22 mouse cellular contexts compared by ENCODE assay signal in genomic region chr8:106819581-106819980, GRCm38 (mm10). TPM values are rescaled to one million over a fixed set of nuclear protein-coding genes. Genes with fewer than 3 reads are reported as not detected.
DNase-seq lines count a peak whose midpoint lies in the region; ATAC-seq and TF ChIP-seq lines count a peak whose summit lies in the region.
"Had no signal": no experiment of that assay in that cellular context is flagged by ENCODE, and none has a peak within 500 bp of the region (broad histone marks: within the 10 kb centered on the region; RNA-seq: fewer than 3 reads in every experiment).

No protein-coding gene starts in this region.

- no peaks in the 10 kb centered on the region for H3K27me3 ChIP-seq in hindbrain, embryonic 13.5 days
- H3K27me3 ChIP-seq in hindbrain, postnatal 0 days (ENCODE audit: insufficient read depth, low read length) = no peaks in the 10 kb centered on the region
- no peaks in the 10 kb centered on the region for H3K27me3 ChIP-seq in midbrain, embryonic 14.5 days (ENCODE audit: control insufficient read depth, insufficient read depth, low read length)
- H3K27me3 ChIP-seq in midbrain, embryonic 10.5 days (ENCODE audit: low read depth, poor library complexity, severe bottlenecking) = no peaks in the 10 kb centered on the region
- H3K27me3 ChIP-seq in embryonic facial prominence, embryonic 15.5 days = no peaks in the 10 kb centered on the region
- H3K27me3 ChIP-seq: forebrain, embryonic 12.5 days had no signal

- H3K9me3 ChIP-seq in hindbrain, embryonic 13.5 days = no peaks in the 10 kb centered on the region
- H3K9me3 ChIP-seq in hindbrain, postnatal 0 days (ENCODE audit: low read length) = no peaks in the 10 kb centered on the region
- no peaks in the 10 kb centered on the region for H3K9me3 ChIP-seq in midbrain, embryonic 14.5 days (ENCODE audit: control insufficient read depth, low read length)
- H3K9me3 ChIP-seq in midbrain, embryonic 10.5 days (replicated peaks) = no peaks in the 10 kb centered on the region
- H3K9me3 ChIP-seq in embryonic facial prominence, embryonic 15.5 days (replicated peaks) = no peaks in the 10 kb centered on the region
- H3K9me3 ChIP-seq: forebrain, embryonic 12.5 days; heart, embryonic 10.5 days had no signal

- peak overlapping the region; percentile 60; the same call in 1 of the 2 replicates for H3K27ac ChIP-seq in hindbrain, embryonic 13.5 days
- no peak overlapping the region for H3K27ac ChIP-seq in hindbrain, postnatal 0 days
- H3K27ac ChIP-seq in midbrain, embryonic 14.5 days (replicated peaks; ENCODE audit: low read depth, low read length) = 0 out of 2 replicates have a peak overlapping the region, but pooled peaks have one; percentile 16
- no peak overlapping the region for H3K27ac ChIP-seq in midbrain, embryonic 10.5 days (replicated peaks)
- peak overlapping the region; percentile 29 for H3K27ac ChIP-seq in embryonic facial prominence, embryonic 15.5 days (replicated peaks)
- H3K27ac ChIP-seq: forebrain, embryonic 12.5 days; heart, embryonic 10.5 days; left cerebral cortex, adult 2 months had no signal

- no peak overlapping the region for H3K4me3 ChIP-seq in hindbrain, embryonic 13.5 days
- no peak overlapping the region for H3K4me3 ChIP-seq in hindbrain, postnatal 0 days (ENCODE audit: low read length)
- no peak overlapping the region for H3K4me3 ChIP-seq in midbrain, embryonic 14.5 days (replicated peaks; ENCODE audit: low read depth, low read length)
- no peak overlapping the region for H3K4me3 ChIP-seq in midbrain, embryonic 10.5 days
- no peak overlapping the region for H3K4me3 ChIP-seq in embryonic facial prominence, embryonic 15.5 days (replicated peaks)
- H3K4me3 ChIP-seq: forebrain, embryonic 12.5 days; heart, embryonic 10.5 days; left cerebral cortex, adult 2 months had no signal

- H3K4me1 ChIP-seq in hindbrain, embryonic 13.5 days (replicated peaks) = peaks cover 19% of the 10 kb centered on the region
- H3K4me1 ChIP-seq in hindbrain, postnatal 0 days (ENCODE audit: insufficient read depth, low read length) = no peaks in the 10 kb centered on the region
- 0 out of 2 replicates have a peak, but pooled peaks cover 3% of the 10 kb centered on the region for H3K4me1 ChIP-seq in midbrain, embryonic 14.5 days (ENCODE audit: control insufficient read depth, insufficient read depth, low read length)
- H3K4me1 ChIP-seq in midbrain, embryonic 10.5 days = peaks cover 6% of the 10 kb centered on the region
- peaks cover 20% of the 10 kb centered on the region for H3K4me1 ChIP-seq in embryonic facial prominence, embryonic 15.5 days

- ATAC-seq in hindbrain, embryonic 13.5 days (ENCODE audit: low FRiP score) = no peak
- no peak for ATAC-seq in hindbrain, postnatal 0 days
- no peak for ATAC-seq in midbrain, embryonic 14.5 days (ENCODE audit: low FRiP score, low TSS enrichment)
- ATAC-seq in embryonic facial prominence, embryonic 15.5 days (ENCODE audit: insufficient number of reproducible peaks, low FRiP score, low TSS enrichment, low read depth) = no peak
- ATAC-seq: CD4-positive, CD25-positive, alpha-beta regulatory T cell, adult 4 months; inflammation-experienced regulatory T-cells, adult 6 months; lung, postnatal 0 days had no signal

- 90% methylated on average over 3 of the region's 3 CpGs for WGBS in hindbrain, embryonic 13.5 days
- 85% methylated on average over 3 of the region's 3 CpGs for whole genome bisulfite sequencing in hindbrain, postnatal 0 days
- WGBS in midbrain, embryonic 14.5 days = 88% methylated on average over 3 of the region's 3 CpGs
- 92% methylated on average over 3 of the region's 3 CpGs for WGBS in midbrain, embryonic 10.5 days
- WGBS in embryonic facial prominence, embryonic 15.5 days = 78% methylated on average over 3 of the region's 3 CpGs

- H3K9ac ChIP-seq in hindbrain, embryonic 13.5 days = no peak overlapping the region
- H3K9ac ChIP-seq in hindbrain, postnatal 0 days (replicated peaks; ENCODE audit: low read length) = no peak overlapping the region
- H3K9ac ChIP-seq in midbrain, embryonic 14.5 days (replicated peaks; ENCODE audit: low read length) = no peak overlapping the region
- no peak overlapping the region for H3K9ac ChIP-seq in embryonic facial prominence, embryonic 15.5 days
- H3K9ac ChIP-seq: forebrain, embryonic 12.5 days had no signal

- no peaks in the 10 kb centered on the region; the same call in 1 of the 2 replicates for H3K36me3 ChIP-seq in hindbrain, embryonic 13.5 days
- H3K36me3 ChIP-seq in hindbrain, postnatal 0 days (ENCODE audit: insufficient read depth, low read length) = no peaks in the 10 kb centered on the region
- H3K36me3 ChIP-seq in midbrain, embryonic 14.5 days (ENCODE audit: control insufficient read depth, insufficient read depth, low read length) = 0 out of 2 replicates have a peak, but pooled peaks cover 2% of the 10 kb centered on the region
- H3K36me3 ChIP-seq in midbrain, embryonic 10.5 days = peaks cover 14% of the 10 kb centered on the region
- no peaks in the 10 kb centered on the region for H3K36me3 ChIP-seq in embryonic facial prominence, embryonic 15.5 days

- no peak for TF ChIP-seq CTCF in hindbrain, postnatal 0 days (IDR thresholded peaks at IDR 0.05; ENCODE audit: low read depth)

- DNase-seq in hindbrain, postnatal 0 days (ENCODE audit: low spot score) = no peak
- no peak for DNase-seq in midbrain, embryonic 14.5 days
- DNase-seq in midbrain, embryonic 10.5 days (ENCODE audit: low spot score) = no peak
- no peak for DNase-seq in lung, postnatal 4 days
- DNase-seq in cerebellum, postnatal 36 days = no peak
- DNase-seq: adrenal gland, adult 8-10 months; cerebellum, adult 9-11 months; gastrocnemius, postnatal 36 days; layer of hippocampus, adult 9-11 months; left cerebral cortex, postnatal 4 days; liver; right cerebral cortex, postnatal 14 days; spleen, adult 18-20 months had no signal

- no peak overlapping the region for H3K4me2 ChIP-seq in hindbrain, embryonic 13.5 days
- H3K4me2 ChIP-seq in hindbrain, postnatal 0 days (ENCODE audit: low read depth, low read length) = no peak overlapping the region
- no peak overlapping the region for H3K4me2 ChIP-seq in midbrain, embryonic 14.5 days (ENCODE audit: low read length)
- no peak overlapping the region for H3K4me2 ChIP-seq in embryonic facial prominence, embryonic 15.5 days (replicated peaks)
- H3K4me2 ChIP-seq: forebrain, embryonic 12.5 days had no signal

RNA-seq across cellular contexts. Expression of gene Has3, which starts 50.5 kb away (rescaled TPM):
- polyA plus RNA-seq in hindbrain, embryonic 13.5 days (2015; fragmentation: Nextera tagmentation; extraction: Ambion mirVana) = 0.53 and 0.88 TPM in 2 replicates
- total RNA-seq in hindbrain, postnatal 0 days (2014; rRNA removed) = 20.0 and 21.0 TPM in 2 replicates
- 0.63 and 1.2 TPM in 2 replicates for polyA plus RNA-seq in hindbrain, postnatal 0 days (2015; fragmentation: Nextera tagmentation; extraction: Ambion mirVana)
- 0.70 and 1.8 TPM in 2 replicates for polyA plus RNA-seq in midbrain, embryonic 14.5 days (2014; fragmentation: Nextera tagmentation; extraction: Ambion mirVana)
- polyA plus RNA-seq in midbrain, embryonic 10.5 days (2016; fragmentation: Nextera tagmentation; extraction: Ambion mirVana) = 0.07 and 0.12 TPM in 2 replicates
- polyA plus RNA-seq in embryonic facial prominence, embryonic 15.5 days (2015; fragmentation: Nextera tagmentation; extraction: Ambion mirVana) = 1.3 TPM in 2 replicates
- total RNA-seq: megakaryocyte, adult 5-6 weeks had no signal

Comparison
In these comparisons a context has a peak if more than half of its experiments do, and no peak if none do; other contexts are left out.
1. H3K27ac ChIP-seq: peak in hindbrain, embryonic 13.5 days (single experiment), midbrain, embryonic 14.5 days (single experiment) and embryonic facial prominence, embryonic 15.5 days (single experiment); none in hindbrain, postnatal 0 days (single experiment) and midbrain, embryonic 10.5 days (single experiment).